Mouse (Mus musculus): ENCODE data around the gene Selenow.

DNA sequence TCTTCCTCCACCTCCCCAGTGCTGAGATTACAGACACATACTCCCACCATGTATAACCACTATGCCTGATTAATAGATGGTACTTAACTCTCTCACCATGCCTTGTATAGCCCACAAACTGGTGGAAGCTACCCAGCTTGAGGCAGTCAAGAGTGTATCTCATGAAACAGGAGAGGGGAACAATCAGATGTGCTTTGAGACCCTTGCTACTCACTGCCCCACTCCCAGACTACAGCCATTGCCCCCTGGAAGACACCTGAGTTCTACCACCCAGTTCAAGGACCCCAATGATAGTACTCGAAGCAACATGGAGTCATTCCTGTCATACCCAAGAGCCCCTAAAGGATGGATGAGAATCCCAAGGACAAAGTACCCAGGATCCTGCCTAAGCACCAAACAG, 15.6 kb downstream of the Selenow start:
- TF ChIP-seq CTCF (conservative IDR thresholded peaks at IDR 0.05; ENCODE audit: insufficient read depth, insufficient read length, low read depth, low read length) (no peak), POLR2A (IDR thresholded peaks at IDR 0.05; ENCODE audit: low read depth, low read length) (no peak)

All from kidney, adult 2 months (tissue).